Mouse (Mus musculus) testis, adult 2 months (tissue): ENCODE measurements at regions not wholly inside any gene's neighbourhood (a gene's known extent, or its start where the extent isn't known, plus 50 kb on each side); places are given as distances from the start of the nearest gene placed in this dataset.

ENCODE experiments used
- CTCF ChIP-seq: fragments of 200-500 bp; IDR thresholded peaks from 2 replicates; pipeline ENCODE4 v1.5.1; 2012; ENCODE audit warnings: low read depth, mild to moderate bottlenecking, inconsistent platforms, low read length, moderate library complexity; ENCODE audit not compliant: control insufficient read depth, insufficient read depth, insufficient replicate concordance
- POLR2A ChIP-seq: fragments of 200-500 bp; IDR thresholded peaks from 2 replicates; pipeline ENCODE4 v1.6.1; 2012; ENCODE audit warnings: low read depth, mild to moderate bottlenecking, inconsistent platforms, low read length, moderate library complexity; ENCODE audit not compliant: control insufficient read depth

DNA sequence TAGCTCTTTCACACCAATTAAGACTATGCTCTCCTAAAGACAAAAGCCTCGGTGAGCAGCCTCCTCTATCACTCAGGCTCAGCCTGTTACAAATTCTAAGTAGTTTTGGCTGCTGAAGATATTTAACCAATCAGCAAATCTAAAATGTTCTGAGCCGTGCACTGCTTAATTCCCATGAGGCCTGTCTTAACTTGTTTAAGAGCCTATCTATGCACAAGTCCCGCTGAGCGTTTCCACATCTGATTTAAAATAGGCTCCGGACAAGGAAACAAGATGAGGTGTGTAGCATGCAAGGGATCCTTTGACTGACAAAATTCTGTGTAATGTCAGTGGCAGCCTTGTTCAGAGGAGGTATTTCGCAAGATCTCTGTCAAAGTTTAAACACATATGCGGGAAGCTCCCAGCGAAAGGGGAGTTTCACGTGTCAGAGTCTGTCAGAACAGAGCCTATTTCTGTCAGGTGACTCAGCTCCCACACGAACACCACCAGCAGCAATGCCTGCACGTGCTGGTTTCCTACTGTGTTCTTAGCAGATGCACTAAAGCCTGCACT lies 63.3 kb upstream of the Ripply2 start:
- TF ChIP-seq CTCF (no peak), POLR2A (no peak)
